Mouse (Mus musculus): ENCODE data around the gene Rarg. TPM values are rescaled to one million over a fixed set of nuclear protein-coding genes. Genes with fewer than 3 reads are reported as not detected.
A peak's percentile ranks its signal among the peaks of the same experiment; 100 is the strongest.

The Rarg gene
- total RNA-seq, 2 experiments from 2014 or later, result 12.2 to 14.1 TPM

DNA sequence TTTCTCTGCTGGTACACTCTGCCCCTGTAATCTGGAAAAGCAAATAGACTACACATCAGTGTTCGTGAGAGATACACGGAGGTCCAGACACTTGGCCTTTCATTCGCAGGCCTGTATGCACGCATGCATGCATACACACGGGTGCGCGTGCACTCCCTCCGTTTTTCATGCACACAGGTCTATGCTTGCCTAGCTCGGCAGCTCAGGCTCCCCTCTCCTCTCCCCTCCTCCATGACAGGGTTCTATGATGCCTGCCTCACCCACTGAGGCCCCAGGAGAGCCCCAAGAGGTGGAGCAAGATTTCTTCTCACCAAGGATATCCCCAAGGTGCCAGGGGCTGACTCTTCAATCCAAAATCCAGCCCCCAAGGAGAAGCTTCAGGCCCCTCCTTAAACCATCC is 7.3 kb downstream of the Rarg start:
- H3K27ac ChIP-seq, result peak overlapping the region; percentile 74
- no peak for DNase-seq (ENCODE audit: low spot score in 2 of 2)
- TF ChIP-seq CTCF (conservative IDR thresholded peaks at IDR 0.05), result no peak
- no peak overlapping the region for H3K4me3 ChIP-seq

DNA sequence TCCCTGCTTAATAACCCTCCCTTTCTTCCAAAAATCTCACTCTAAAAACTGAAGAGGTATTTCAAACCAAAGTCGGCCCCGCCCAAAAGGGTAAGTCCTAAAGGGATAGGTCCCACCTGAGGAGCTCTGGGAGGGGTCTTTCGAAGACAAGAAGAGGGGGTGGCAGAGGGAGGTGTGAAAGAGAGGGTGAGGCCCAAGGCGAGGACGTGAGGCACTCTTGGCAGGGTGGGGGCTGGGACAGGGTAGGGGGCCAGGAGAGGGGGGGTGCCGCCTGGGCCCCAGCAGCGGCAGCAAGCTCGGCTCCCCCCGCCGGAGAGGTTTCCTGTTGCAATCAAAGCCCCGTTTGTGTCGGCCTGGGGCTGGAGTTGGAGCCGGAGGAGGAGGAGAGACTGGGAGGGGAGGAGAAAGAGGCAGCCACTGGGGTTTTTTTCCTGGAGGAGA is 8.0 kb downstream of the Rarg start:
- Histone ChIP-seq H3K27ac (peak overlapping the region; percentile 74), H3K4me3 (no peak overlapping the region; the same call in 1 of the 2 replicates)
- TF ChIP-seq CTCF (conservative IDR thresholded peaks at IDR 0.05), result no peak
- DNase-seq (ENCODE audit: low spot score in 2 of 2), result no peak

DNA sequence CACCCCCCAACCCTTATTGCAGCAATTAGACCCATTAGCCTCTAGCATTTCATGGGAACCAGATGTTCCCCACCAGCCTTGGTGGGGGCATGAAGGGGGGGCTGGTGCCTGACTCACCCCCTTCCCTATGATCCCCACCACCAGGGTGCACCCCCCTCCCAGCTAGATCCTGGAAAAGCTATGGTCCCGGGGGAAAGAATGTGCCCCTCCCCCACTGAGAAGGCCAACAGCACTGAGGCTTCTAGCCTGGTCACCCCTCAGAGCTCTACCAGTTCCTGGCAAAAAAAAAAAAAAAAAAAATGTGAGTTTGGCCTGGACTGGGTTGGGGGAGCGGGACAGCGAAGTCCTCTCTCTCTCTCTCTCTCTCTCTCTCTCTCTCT is 8.5 kb downstream of the Rarg start:
- peak overlapping the region; percentile 95 for H3K27ac ChIP-seq
- no peak overlapping the region for H3K4me3 ChIP-seq
- no peak for TF ChIP-seq CTCF (conservative IDR thresholded peaks at IDR 0.05)
- no peak for DNase-seq (ENCODE audit: low spot score in 2 of 2)

DNA sequence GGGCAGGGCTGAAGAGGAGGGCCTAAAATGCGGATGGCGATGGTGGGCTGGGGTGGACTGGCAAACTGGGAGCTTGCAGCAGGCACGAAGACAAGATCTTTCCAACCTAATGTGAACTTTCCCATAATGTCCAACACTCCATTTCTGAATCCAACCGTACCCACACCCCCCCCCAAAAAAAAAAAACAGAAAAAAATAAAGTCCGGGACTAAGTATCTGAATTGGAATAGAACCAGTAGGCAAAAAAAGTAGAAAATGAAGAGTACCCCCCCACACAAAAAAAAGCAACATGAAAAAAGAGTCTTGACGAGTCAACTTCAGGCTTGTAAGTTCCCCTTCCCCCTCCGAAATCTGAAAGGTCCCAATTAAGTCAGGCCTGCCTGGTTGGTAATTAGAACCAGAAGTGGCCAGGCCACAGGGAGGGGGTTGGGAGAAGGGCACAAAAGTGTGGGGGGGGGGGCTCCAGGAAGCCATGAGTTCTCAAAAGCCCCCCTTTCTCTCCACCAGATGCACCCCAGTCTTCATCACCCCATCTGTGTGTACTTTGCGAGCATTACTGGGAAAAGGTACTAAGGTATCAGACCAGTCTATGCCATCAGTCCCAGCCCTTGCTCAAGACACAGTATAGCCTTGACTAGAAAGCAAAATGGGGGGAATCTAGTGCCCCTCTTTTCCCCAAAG is 9.0 kb downstream of the Rarg start:
- peak overlapping the region; percentile 95 for H3K27ac ChIP-seq
- DNase-seq (ENCODE audit: low spot score in 2 of 2), result no peak
- H3K4me3 ChIP-seq, result peak overlapping the region; percentile 79
- TF ChIP-seq CTCF (conservative IDR thresholded peaks at IDR 0.05), result no peak

DNA sequence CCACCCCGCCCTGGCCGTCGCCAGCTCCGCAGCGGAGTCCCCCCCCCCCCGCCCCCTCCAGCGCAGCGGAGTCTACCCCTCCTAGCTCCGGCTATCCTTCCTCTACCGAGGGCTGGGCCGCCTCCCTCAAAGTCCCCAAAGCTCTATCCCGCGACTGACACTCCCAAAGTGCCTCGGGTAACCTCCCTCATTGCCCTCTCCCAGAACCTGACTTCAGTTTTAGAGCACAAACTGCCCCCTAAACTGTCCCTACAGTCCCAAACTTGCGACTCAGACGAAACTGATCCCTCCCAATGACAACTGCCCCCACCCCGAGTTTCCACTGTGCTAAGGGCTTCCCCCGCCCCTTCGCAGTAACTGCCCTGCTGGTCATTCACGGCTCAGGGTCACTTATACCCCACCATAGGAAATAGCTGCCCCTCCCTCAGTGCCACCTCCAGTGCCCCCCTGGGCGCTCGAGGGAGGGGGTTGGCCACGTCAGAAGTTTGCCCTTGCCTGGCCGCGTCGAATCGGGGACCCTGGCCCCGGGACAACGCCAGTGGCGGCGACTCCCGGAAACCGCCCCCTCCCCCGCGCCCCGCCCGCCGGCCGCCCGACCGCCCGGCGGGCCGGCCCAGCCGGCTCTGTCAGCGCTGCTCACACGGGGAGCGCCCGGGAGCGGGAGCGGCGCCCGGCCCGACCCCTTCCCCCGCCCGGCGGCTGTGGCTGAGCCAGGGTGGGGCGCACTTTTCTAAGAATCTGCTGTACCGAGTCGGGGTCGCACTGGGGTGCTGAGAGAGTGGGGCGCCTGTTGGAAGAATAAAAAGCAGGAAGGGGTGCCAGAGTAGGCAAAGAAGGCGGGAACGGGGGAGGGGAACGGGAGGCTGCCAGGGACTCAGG is 9.8 kb downstream of the Rarg start:
- H3K27ac ChIP-seq, result peak overlapping the region; percentile 95
- peak in 1 of 2 experiments; percentile 59 for DNase-seq (ENCODE audit: low spot score in 2 of 2)
- peak overlapping the region; percentile 79 for H3K4me3 ChIP-seq
- no peak; the same call in 1 of the 2 replicates for TF ChIP-seq CTCF (conservative IDR thresholded peaks at IDR 0.05)

DNA sequence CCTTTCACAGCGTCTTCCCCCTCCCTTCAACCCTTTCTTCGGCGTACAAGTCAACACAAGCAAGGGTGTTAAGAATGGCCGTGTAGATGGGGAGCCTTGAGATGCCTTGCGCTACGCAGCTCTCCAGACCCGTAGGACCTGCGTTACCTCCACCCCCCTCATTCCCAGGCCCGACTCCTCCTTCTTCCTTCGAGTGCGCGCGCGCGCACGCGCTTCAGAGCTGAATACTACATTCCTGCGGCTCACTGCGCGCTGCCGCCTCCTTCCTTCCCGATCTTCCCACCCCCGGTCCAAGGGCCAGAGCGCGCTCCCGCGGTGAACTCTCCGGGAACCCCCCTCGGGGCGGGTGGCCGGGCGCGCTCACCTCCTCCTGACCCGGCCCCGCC is 10.5 kb downstream of the Rarg start:
- no peak for TF ChIP-seq CTCF (conservative IDR thresholded peaks at IDR 0.05)
- DNase-seq (ENCODE audit: low spot score in 2 of 2), result peak; percentile 86 to 90
- Histone ChIP-seq H3K27ac (peak overlapping the region; percentile 95), H3K4me3 (peak overlapping the region; percentile 79)

DNA sequence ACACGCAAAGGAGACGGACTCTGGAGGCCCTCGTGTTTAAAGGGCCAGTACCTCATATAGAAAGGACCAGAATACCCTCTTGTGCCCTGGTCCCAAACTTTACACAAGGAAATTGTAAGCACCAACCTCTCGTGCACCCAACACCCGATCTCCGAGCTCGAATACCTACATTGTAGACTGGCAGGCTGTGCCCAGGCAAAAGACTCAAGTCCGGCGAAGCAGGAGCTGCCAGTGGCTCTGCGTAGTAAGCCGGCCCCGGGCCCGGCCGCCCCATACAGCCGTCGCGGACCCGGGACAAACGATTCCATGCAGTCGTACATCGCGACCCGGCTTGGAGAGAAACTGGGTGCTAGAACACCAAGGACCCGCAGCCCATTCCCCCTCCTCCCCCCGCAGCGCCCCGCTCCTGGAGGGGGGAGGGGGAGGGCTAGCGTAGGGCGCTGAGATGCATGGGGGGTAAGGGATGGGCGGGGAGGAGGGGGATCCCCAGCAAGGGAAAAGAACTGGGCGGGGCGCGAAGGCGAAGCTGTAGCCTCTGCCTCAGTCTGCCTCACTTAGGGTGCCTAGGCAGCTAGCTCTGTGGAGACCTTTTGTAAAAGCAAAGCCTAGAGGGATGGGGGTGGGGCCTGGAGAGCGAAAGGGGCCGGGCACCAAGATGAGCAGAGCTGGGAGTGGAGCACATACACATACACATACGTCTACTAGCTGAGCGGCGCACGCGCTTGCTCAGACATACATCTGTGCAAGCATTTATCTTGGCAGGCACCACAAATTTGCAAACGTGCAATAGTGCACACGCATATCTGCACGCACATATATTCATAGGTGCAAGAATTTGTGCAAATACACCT is 11.2 kb downstream of the Rarg start:
- Histone ChIP-seq H3K27ac (peak overlapping the region; percentile 95), H3K4me3 (peak overlapping the region; percentile 79)
- peak; percentile 66 to 78 for DNase-seq (ENCODE audit: low spot score in 2 of 2)
- TF ChIP-seq CTCF (conservative IDR thresholded peaks at IDR 0.05), result no peak

DNA sequence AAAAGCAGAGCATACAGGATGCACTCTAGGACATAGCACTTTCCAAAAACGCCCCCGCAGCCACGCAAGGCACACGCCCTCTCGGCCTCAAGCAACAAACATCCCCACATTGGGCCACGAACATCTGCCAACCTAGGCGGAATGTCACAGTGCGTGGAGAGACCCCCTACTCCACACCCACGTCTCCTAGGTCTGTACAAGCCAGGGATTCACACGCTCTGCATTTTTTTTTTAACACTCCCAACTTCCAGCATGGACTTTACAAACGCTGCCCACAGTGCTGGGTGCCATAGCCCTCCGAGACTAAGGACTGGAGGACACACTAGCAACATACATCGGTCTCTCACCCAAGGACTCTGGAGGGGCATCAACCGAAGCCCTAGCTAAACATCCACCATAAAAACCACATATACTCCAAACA is 11.8 kb downstream of the Rarg start:
- Histone ChIP-seq H3K4me3 (peak overlapping the region; percentile 79), H3K27ac (peak overlapping the region; percentile 95)
- DNase-seq (ENCODE audit: low spot score in 2 of 2), result no peak
- no peak for TF ChIP-seq CTCF (conservative IDR thresholded peaks at IDR 0.05)

DNA sequence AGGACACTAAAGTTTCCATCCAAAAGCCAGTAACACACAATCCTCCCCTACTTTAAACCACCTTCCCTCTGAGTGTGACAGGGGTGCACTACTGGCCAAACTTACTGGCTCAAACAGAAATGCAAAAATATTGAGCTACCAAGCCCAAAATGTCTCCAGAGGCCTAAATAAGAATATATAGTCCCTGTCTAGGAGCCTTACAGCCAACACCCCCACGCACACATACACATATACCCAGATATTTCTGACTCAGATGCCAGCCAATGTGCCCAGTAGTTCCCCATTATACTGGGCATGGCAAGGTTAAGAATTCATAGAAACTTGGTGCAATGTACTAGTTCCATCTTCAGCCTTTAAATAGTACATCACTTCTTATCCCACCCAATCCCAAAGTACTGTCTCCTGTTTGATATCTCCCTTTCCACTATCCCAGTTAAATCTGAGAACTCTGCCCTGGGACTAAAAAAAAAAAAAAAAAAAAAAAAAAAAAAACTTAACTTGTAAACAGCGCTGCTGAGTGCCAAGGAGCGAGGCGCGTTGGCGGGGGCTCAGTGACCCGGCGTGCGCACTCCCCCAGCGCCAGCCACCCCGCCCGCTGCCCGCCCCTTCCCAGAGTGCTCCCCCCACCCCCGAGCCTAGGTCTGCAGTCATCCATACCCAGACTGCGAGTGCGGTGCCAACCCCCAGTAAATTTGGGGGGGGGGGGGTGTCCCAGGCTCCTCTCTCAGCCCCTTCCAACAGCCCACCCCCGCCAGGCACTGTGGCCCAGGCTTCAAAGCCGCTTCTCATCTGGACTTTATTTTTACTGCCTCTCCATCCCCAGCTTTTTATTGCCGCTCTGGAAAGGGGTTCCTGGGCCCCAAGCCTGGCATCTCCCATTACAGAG is 12.8 kb downstream of the Rarg start:
- H3K27ac ChIP-seq, result peak overlapping the region; percentile 95
- no peak for TF ChIP-seq CTCF (conservative IDR thresholded peaks at IDR 0.05)
- H3K4me3 ChIP-seq, result peak overlapping the region; percentile 79
- DNase-seq (ENCODE audit: low spot score in 2 of 2), result no peak

DNA sequence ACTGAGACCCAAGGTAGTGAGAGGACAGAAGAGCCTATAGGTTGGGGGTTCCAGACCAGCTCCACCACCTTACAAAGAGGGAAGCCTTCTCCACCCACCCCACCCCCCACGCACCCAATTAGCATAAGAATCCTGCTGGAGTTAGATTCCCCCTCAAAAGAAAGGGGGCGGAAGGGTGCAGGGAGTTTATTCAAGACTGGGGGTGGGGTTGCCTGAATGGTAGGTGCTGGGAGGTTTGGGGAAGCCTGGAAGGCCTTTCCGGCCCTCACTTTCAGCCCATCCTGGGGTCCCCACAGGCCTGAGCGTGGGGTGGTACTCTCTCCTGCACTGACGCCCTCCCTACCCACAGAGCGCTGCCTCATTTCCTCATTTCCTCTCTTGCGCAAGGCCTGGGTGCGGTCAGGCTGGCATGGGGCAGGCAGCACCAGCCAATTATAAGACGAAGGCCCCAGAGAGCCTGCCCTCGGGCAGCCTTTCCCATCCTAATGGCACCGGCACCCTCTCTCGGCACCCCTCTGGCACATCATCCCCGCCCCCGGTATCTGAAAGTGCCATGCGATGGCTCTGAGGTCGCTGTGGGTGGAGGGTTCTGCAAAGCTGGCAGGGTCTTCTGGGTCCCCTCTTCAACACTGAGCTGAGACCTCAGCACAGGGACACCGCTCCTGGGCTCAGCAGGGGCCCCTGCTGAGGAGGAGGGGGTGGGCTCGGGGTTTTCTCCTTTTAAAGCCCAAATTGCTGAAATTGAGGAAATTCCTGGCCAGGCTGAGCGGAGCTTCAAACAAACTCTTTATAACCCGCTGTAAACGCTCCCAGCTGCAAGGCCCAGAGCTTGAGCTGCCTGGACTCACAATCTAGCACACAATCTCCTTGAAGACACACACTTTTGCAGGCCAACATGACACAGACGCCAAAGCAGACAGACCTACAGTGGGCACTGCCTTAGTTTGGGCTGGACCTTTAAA is 13.8 kb downstream of the Rarg start:
- Histone ChIP-seq H3K27ac (peak overlapping the region; percentile 95), H3K4me3 (peak overlapping the region; percentile 79; the same call in 1 of the 2 replicates)
- DNase-seq (ENCODE audit: low spot score in 2 of 2), result no peak
- no peak for TF ChIP-seq CTCF (conservative IDR thresholded peaks at IDR 0.05)
